Mouse (Mus musculus): Measurements from ENCODE around the gene Myom3.

Gene Myom3

DNA sequence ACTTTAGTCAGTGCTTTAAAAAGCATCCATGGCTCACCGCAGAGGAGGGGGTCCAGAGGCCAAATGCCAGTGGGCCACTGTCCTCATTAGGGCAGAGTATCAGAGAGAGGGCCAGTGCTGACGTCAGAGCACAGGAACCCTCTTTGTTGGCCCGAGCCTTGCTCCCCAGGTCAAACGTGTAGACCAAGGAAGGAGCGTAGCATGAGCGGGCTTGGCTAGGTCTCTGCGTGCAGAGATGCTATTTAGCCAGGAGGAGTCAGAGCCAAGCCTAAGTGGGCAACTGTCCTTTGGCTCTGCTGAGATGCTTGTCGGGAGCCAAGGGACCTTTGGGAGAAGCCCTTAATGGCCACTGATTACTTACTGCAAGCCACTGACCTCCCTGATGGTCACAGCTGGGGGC, 1.5 kb downstream of the Myom3 start:
- no peak for DNase-seq (ENCODE audit: low read depth, low spot score)

- DNase-seq (ENCODE audit: low read depth, low spot score): no peak
Observed at GRCm38 (mm10) chr4:135761569-135761968, 2.1 kb downstream of the Myom3 start.

DNA sequence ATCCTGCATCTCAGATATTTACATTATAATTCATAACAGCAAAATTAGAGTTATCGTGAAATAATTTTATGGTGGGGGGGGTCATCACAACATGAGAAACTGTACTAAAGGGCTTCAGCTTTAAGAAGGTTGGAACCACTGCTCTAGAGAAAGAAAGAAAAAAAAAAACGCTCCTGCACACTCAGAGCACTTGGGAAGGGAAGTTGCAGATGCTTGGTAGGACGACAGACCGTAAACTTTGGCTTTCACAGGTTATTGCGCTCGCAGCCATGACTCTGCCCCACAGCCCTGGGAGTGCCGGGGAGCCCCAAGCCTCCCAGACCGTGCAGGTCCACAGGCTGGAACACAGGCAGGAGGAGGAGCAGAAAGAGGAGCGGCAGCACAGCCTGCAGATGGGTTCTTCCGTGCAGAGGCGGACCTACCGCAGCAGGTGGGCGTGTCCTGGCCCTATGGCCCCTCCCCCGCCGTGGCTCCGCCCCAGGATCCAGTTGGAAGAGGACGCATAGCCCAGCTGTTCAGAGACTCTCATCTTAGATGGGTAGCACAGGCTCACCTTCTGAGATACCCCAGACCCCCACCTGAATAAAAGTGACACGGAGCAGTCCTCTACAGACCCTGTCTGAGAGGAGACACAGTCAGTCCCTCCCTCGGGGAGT, 2.9 kb downstream of the Myom3 start:
- peak; percentile 76 for DNase-seq (ENCODE audit: low read depth, low spot score)

DNA sequence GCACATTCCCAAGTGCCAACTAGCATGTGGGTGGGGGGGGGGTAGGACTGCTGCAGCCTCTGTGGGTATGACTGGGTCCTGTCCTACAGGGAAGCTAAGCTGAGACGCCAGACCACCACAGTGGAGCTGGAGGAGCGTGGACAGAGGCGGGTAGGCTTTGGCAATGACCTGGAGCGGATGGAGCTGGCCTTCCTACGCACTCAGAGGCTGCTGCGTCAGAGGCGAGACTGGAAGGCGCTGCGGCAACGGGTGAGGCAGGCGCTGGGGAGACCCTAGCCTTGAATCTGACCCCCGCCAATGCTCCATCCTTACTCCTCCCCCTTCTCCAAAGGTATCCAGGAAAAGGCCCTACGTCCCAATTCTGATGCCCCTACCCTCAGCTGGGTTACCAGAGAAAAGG, 5.2 kb downstream of the Myom3 start:
- DNase-seq (ENCODE audit: low read depth, low spot score): no peak

GRCm38 (mm10) chr4:135765707-135766106, 6.2 kb downstream of the Myom3 start:
- no peak for DNase-seq (ENCODE audit: low read depth, low spot score)

DNA sequence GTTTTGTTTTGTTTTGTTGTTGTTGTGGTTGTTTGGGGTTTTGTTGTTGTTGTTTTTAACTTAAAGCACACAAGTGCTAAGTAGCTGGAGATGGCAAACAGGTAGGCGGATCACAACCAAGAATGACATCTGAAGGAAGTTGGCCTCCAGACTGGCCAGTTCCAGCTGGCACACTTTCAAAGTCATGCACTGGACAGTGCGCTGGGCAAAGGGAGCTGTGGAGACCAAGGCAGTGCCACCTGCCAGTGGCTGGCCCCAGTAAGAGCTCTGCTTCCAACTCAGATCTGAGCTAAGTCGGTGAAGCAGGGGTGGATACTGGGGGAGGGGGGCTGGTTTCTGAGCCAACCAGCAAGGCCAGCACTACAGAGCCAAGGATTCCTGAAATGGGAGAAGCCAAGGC, 7.5 kb downstream of the Myom3 start:
- DNase-seq (ENCODE audit: low read depth, low spot score): no peak

DNA sequence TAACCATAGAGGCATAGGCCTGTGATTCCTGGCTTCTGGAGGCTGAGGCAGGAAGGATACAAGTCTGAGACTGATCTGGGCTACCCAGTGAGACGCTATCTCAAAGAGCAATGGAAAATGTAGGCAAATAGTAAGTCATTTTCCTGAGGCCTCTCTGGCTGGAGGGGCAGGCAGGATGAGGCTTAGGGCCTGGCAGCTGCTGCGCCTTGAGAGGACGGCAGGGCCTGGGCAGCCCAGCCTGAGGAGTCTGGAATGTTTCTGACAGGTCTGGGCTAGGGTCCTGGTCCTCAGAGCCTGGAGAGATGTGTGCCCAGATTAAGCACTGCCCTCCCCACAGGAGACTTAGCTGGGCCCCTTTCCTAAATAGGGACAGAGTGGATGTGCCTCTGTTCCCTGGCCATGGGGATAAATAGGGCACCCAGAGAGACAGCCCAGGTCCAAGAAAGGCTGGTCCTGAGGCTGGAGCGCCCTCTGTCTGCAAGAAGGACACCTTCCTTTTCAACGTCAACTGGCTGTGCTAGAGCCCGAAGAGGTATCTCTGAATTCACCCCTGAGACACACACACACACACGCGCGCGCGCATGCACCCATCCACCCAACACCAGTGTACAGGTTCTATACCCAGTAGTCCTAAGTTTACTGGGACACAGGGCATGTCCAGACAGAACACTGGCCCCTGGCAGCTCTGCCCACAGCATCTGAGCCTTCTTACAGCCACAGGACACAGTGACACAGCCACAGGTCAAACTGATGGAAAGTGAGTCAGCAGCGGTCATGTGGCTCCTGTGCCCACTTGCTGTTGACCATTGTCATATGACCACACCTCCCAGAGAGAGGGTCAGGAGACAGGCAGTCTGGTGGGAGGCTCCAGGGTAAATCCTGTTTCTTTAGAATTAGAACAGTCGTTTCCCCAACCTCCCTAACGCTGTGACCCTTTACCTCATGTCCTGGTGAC, 9.3 kb downstream of the Myom3 start:
- DNase-seq (ENCODE audit: low read depth, low spot score): no peak

GRCm38 (mm10) chr4:135770611-135771305, 11.2 kb downstream of the Myom3 start:
- DNase-seq (ENCODE audit: low read depth, low spot score): no peak

DNA sequence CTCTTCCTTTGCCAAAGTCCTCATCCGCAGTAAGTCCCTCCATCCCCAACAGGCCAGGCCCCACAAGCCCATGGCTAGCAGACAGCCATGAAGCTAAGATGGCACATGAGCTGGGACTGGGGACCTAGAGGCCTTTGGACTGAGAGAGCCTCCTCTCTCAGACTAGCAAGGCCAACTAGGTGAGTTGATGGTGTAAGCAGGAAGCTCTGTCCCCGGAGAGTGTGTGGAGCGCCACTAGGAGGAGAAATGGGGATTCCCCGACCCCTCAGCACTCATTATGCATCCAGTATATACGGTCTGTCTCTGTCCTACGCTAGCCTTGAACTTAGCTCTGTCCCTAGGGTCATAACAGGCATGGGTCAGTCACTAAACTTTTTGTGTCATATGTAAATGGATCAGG, 12.1 kb downstream of the Myom3 start:
- DNase-seq (ENCODE audit: low read depth, low spot score): no peak

GRCm38 (mm10) chr4:135772671-135773070, 13.2 kb downstream of the Myom3 start:
- DNase-seq (ENCODE audit: low read depth, low spot score): peak; percentile 23

GRCm38 (mm10) chr4:135774496-135774895, 15.0 kb downstream of the Myom3 start:
- DNase-seq (ENCODE audit: low read depth, low spot score): peak; percentile 20

GRCm38 (mm10) chr4:135776850-135777249, 17.3 kb downstream of the Myom3 start:
- no peak for DNase-seq (ENCODE audit: low read depth, low spot score)

DNA sequence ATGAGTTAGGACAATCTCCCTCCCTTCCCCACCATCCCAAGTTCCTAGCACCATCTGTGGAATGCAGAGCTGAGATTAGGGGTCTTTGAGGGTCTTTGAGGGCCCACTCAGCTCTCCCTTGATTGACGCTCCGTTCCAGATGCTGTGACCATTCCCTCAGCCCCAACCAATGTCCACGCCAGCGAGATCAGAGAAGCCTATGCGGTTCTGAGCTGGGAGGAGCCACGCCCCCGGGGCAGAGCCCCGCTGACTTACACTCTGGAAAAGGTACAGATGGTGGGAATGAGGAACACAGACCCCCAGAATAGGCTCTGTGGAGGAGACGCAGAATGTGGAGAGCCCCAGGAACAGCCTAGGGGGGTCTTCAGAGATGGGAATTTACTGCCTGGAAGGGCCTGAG, 20.1 kb downstream of the Myom3 start:
- DNase-seq (ENCODE audit: low read depth, low spot score): no peak

DNA sequence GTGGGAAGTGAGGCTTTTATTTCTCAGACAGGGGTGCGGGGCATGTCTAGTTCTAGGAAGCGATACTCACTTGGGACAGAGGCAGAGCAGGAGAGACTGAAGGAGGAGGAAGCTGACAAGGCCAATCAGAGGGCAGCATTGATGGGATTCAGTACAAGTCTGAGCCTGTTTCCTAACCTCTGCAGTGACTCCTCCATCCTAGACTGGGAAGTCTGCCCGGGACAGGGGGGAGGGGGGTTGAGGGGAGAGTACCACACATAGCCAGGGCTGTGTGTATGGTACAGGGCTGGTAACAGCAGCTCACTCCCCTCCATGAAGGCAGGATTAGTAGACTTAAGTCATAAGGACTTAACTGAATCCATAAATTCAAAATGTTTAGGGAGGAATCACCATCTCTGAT, 20.7 kb downstream of the Myom3 start:
- no peak for DNase-seq (ENCODE audit: low read depth, low spot score)

GRCm38 (mm10) chr4:135781304-135781703, 21.8 kb downstream of the Myom3 start:
- no peak for DNase-seq (ENCODE audit: low read depth, low spot score)

DNA sequence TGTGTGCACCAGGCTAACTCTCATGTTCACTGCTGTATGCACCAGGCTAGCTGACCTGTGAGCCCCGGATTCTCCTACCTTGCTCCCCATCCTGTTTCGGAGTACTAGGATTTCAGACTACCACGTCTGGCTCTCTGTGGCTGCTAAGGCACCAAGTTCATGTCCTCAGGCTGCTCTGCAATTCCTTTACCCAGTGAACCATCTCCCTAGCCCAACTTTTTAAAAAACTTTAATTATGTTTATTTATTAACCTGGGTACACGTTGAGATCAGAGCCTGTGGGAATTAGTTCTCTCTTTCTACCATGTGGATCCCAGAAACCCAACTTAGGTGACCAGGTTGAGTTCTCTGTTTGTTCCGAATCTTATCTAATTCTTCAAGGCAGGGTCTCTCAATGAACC, 27.1 kb downstream of the Myom3 start:
- DNase-seq (ENCODE audit: low read depth, low spot score): no peak

- no peak for DNase-seq (ENCODE audit: low read depth, low spot score)
Observed at GRCm38 (mm10) chr4:135787271-135787670, 27.8 kb downstream of the Myom3 start.

DNA sequence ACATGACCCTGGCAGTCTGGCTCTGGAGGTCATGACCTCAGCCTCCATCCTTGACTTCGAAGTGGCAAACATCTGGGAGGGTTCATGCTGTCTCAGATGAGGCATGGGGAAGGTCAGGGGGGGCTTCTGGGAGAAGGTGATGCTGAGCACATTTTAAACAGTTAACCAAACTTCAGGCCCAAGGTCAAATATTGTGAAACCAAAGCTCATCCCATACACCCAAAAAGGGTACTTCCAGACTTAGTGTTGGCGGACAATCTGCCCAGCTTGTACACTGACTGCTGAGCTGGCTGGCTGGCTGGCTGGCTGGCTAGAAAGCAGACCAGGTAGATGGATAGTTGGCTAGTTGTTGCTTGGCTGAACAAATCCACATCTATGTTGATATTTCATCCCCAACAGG, 29.6 kb downstream of the Myom3 start:
- no peak for DNase-seq (ENCODE audit: low read depth, low spot score)

GRCm38 (mm10) chr4:135792821-135793220, 33.3 kb downstream of the Myom3 start:
- DNase-seq (ENCODE audit: low read depth, low spot score): no peak

DNA sequence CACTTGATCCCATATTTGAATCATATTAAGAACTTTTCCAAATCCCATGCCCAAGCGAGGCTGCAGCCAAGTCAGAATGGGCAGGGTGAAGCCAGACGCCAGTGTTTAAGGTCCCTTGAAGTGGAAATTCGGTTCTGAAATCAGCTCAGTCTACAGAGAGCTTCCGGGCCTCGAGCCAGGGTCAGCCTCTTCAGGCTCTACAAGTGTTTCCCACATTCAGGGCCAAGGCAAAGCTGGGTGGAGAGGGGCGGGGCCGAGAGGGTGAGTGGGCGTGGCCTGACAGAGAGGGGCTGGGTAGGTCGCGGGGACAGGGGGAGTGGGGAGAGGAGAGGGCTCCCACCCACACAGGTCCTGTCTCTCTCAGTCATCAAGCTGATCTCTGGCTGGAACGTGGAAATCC, 38.4 kb downstream of the Myom3 start:
- no peak for DNase-seq (ENCODE audit: low read depth, low spot score)

DNA sequence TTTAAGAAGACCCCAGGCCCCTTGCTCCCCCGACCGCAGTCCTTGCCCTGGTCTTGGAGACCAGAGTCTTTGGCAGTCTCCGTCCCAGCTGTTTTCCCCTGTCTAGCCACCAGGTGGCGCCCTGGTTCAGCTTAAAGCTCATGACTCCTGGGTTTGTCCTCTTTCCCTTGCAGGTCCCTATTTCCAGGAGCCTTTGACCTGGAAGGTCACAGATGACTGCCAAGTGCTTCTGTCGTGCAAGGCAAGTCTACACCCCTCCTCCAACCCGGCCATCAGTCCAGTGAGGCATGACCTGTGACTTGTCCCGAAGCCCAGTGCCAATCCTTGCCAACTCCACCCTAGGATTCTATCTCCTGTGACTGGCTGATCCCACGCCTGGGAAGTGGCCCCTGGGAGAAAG, 42.0 kb downstream of the Myom3 start:
- DNase-seq (ENCODE audit: low read depth, low spot score): peak; percentile 91

- DNase-seq (ENCODE audit: low read depth, low spot score): peak; percentile 26
Observed at GRCm38 (mm10) chr4:135803299-135803698, 43.8 kb downstream of the Myom3 start.
